Mouse (Mus musculus) intestine, postnatal 0 days (tissue): ENCODE results near the gene Hdac4. TPM values are rescaled to one million over a fixed set of nuclear protein-coding genes. Genes with fewer than 3 reads are reported as not detected.

ENCODE experiments used
- ATAC-seq: fragments of 200-750 bp; cut with Nextera tagmentation; 2 replicates; pipeline ENCODE4 v1.8.0; 2017; ENCODE audit warnings: mild to moderate bottlenecking, moderate TSS enrichment, moderate library complexity
- H3K27ac ChIP-seq: fragments of 300-500 bp; sonication (generic); 2 replicates; pipeline ENCODE4 v1.5.1; 2014; ENCODE audit warnings: mild to moderate bottlenecking, low read depth, low read length, moderate library complexity
- H3K27me3 ChIP-seq: fragments of 300-500 bp; sonication (generic); replicated peaks from 2 replicates; pipeline ENCODE4 v1.6.1; 2014; ENCODE audit warnings: low read length, mixed read lengths; ENCODE audit not compliant: control insufficient read depth, insufficient read depth
- H3K36me3 ChIP-seq: fragments of 300-500 bp; sonication (generic); 2 replicates; pipeline ENCODE4 v1.6.1; 2014; ENCODE audit warnings: mild to moderate bottlenecking, moderate library complexity; ENCODE audit not compliant: control insufficient read depth, insufficient read depth
- H3K4me1 ChIP-seq: fragments of 300-500 bp; sonication (generic); replicated peaks from 2 replicates; pipeline ENCODE4 v1.6.1; 2014; ENCODE audit warnings: antibody characterized with exemption, low read length, mixed read lengths; ENCODE audit not compliant: control insufficient read depth, insufficient read depth
- H3K4me2 ChIP-seq: fragments of 300-500 bp; sonication (generic); replicated peaks from 2 replicates; pipeline ENCODE4 v1.6.1; 2014; ENCODE audit warnings: low read depth, mild to moderate bottlenecking, moderate library complexity
- H3K4me3 ChIP-seq: fragments of 300-500 bp; sonication (generic); 2 replicates; pipeline ENCODE4 v1.5.1; 2014; ENCODE audit warnings: low read depth, low read length
- H3K9ac ChIP-seq: fragments of 300-500 bp; sonication (generic); 2 replicates; pipeline ENCODE4 v1.6.1; 2014; ENCODE audit warnings: mild to moderate bottlenecking, low read depth, low read length
- H3K9me3 ChIP-seq: fragments of 300-500 bp; sonication (generic); 2 replicates; pipeline ENCODE4 v1.6.1; 2016; ENCODE audit warnings: mixed run types; ENCODE audit not compliant: control insufficient read depth
- CTCF ChIP-seq: sonication (generic); IDR thresholded peaks from 2 replicates; pipeline ENCODE4 v1.5.1; 2016; ENCODE audit warnings: low read depth, mild to moderate bottlenecking, control low read depth, antibody characterized with exemption, moderate library complexity
- WGBS: fragments of 180-500 bp; shearing (Covaris S2); extraction: QIAGEN DNeasy Blood & Tissue Kit; methylation state at CpG from one replicate; pipeline ENCODE4 v1.1.7; 2014; 5-methylcytosine and 5-hydroxymethylcytosine counted together
- polyA plus RNA-seq: library from polyadenylated mRNA; unstranded; fragments of >200 nt; fragmentation: Nextera tagmentation; extraction: Ambion mirVana; gene quantifications from 2 replicates; pipeline ENCODE4 v1.2.1, GENCODE M21; 2015

Hdac4 gene
- polyA plus RNA-seq, 1 experiment from 2014 or later, result 6.7 TPM

DNA sequence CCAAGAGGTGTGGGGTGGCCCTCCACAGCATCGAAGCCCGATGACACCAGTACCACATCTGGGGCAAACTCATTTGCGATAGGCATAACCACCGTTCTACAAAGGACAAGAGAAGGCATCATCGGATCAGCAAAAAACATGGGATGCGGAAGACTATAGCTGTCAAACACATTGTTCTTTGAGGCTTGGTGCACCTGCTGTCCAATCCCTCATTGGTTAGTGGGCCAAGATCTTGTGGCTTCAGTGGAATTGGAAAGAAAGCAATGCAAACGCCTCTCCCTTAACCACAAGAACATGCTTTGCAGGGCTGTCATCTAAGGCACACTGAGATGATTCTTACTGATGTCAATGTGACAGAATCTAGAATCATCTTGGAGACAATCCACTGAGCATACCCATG lies 248.1 kb downstream of the Hdac4 start:
- Histone ChIP-seq H3K4me3 (no peak overlapping the region), H3K4me2 (no peak overlapping the region), H3K4me1 (no peaks in the 10 kb centered on the region), H3K36me3 (peaks cover 33% of the 10 kb centered on the region), H3K9ac (no peak overlapping the region), H3K27me3 (no peaks in the 10 kb centered on the region), H3K9me3 (no peaks in the 10 kb centered on the region), H3K27ac (no peak overlapping the region)
- ATAC-seq, result no peak
- TF ChIP-seq CTCF, result no peak
- 94% methylated on average over 7 of the region's 7 CpGs for whole genome bisulfite sequencing

DNA sequence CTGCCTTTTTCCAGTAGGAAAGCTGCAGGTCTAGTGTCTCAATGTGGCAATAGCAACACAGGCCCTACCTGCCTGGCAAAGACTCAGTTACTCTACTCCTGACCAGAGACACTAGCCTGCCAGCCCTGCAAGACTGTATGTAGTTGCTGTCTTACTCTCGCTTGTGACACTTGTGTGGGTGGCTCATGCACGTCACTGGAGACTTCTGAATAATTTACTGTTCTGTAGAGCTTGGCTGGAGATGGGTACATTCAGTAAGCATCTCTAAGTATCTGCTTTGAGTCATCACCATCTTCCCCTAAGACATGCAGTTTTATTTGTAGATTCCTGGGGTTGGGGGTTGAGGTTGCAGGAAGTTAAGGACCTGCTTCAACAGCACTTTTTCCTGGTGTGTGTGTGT lies 252.9 kb downstream of the Hdac4 start:
- Histone ChIP-seq H3K27ac (no peak overlapping the region), H3K9ac (no peak overlapping the region), H3K4me2 (no peak overlapping the region), H3K36me3 (peaks cover 35% of the 10 kb centered on the region), H3K9me3 (no peaks in the 10 kb centered on the region), H3K4me1 (no peaks in the 10 kb centered on the region), H3K27me3 (no peaks in the 10 kb centered on the region), H3K4me3 (no peak overlapping the region)
- TF ChIP-seq CTCF, result no peak
- WGBS, result 83% methylated on average over 2 of the region's 2 CpGs
- ATAC-seq, result no peak

DNA sequence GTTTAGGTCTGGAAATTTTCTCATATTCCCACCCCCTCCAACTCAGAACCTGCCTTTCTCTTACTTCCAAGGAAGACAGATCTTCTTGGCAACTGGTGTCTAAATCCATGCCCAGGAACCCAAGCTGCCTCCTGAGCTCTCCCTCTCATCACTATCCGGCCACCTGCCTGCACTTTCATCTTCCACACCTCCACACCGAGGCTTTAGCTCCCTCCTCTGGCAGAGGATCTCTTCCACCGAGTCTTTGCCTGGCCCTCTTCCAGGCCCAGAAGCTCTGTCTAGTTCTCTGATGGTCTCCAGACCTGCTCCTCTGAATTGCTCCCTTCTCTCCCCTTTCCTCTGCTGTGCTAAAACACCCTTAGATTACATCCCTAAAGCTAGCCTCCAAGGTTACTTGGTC lies 253.5 kb downstream of the Hdac4 start:
- peak; percentile 42 for TF ChIP-seq CTCF
- Histone ChIP-seq H3K27ac (no peak overlapping the region), H3K4me2 (no peak overlapping the region), H3K36me3 (peaks cover 39% of the 10 kb centered on the region), H3K27me3 (no peaks in the 10 kb centered on the region), H3K4me3 (no peak overlapping the region), H3K9ac (no peak overlapping the region), H3K9me3 (no peaks in the 10 kb centered on the region), H3K4me1 (no peaks in the 10 kb centered on the region)
- 48% methylated on average over 3 of the region's 3 CpGs for WGBS
- ATAC-seq, result no peak

DNA sequence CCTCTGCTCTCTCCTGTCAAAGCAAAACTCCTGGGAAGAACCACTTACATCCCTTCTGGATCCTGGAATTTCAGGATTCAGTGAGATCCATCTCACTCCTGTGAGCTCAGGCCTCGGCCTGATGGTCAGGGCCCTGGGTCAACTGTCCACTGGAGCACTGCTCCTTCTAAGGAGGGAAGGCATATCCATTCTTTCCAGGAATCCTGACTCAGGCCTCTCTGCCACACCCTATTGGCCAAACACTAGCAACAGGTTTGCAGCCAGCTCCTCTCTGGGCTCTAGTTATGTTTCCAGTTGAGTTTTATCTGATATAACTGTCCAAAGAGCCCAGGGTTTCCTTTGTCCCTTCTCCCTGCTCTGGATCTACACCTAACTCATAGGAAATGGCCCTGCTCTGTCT lies 254.4 kb downstream of the Hdac4 start:
- Histone ChIP-seq H3K27me3 (no peaks in the 10 kb centered on the region), H3K9me3 (no peaks in the 10 kb centered on the region), H3K27ac (no peak overlapping the region), H3K4me3 (no peak overlapping the region), H3K4me2 (no peak overlapping the region), H3K9ac (no peak overlapping the region), H3K36me3 (peaks cover 30% of the 10 kb centered on the region), H3K4me1 (no peaks in the 10 kb centered on the region)
- no peak for TF ChIP-seq CTCF
- no peak for ATAC-seq
- 94% methylated on average over 1 of the region's 1 CpGs for WGBS

DNA sequence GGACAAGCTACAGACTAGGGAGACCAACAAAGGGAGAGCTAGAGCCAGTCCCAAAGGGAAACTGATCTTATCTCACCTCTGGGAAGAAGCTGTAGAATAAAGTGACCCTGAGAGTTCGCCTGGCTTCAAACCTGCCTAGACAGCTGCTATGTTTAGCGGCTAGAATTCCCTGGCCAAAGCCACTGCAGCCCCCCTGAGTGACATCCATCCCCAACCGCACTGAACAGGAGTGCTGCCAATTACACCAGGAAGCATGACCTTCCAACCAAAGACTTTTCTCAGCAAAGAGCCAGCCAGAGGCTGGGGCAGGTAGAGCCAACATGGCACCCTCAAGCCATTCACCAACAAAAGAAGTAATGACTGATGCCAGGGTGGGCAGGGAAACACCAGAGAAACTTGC lies 260.3 kb downstream of the Hdac4 start:
- H3K4me2 ChIP-seq, result no peak overlapping the region
- 87% methylated on average over 3 of the region's 3 CpGs for WGBS
- no peaks in the 10 kb centered on the region for H3K9me3 ChIP-seq
- no peak overlapping the region for H3K4me3 ChIP-seq
- TF ChIP-seq CTCF, result no peak
- H3K36me3 ChIP-seq, result peaks cover 31% of the 10 kb centered on the region; the same call in 1 of the 2 replicates
- H3K27ac ChIP-seq, result no peak overlapping the region
- no peak for ATAC-seq
- H3K27me3 ChIP-seq, result no peaks in the 10 kb centered on the region
- H3K9ac ChIP-seq, result no peak overlapping the region
- H3K4me1 ChIP-seq, result no peaks in the 10 kb centered on the region

DNA sequence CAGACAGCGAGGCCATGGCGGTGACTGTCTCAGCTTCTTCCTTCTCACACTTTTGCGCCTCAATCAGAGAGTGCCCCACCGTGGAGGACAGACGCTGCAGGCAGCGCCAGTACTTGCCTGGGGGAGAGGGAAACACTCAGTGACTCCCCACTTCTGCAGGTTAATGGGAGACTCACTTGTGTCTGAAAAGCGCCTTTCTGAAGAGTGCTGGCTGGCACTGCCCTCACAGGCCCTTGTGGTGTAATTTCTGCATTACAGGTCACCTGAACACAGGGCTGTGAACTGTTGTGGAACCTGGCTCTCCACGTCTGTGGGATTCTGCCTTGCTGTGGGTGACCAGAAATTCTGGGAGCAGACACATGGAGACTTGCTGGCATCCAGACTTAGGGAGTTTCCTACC lies 261.8 kb downstream of the Hdac4 start:
- ATAC-seq, result no peak
- TF ChIP-seq CTCF, result no peak
- no peak overlapping the region for H3K9ac ChIP-seq
- no peak overlapping the region for H3K4me3 ChIP-seq
- no peaks in the 10 kb centered on the region for H3K27me3 ChIP-seq
- H3K9me3 ChIP-seq, result no peaks in the 10 kb centered on the region
- 91% methylated on average over 8 of the region's 8 CpGs for WGBS
- no peaks in the 10 kb centered on the region for H3K4me1 ChIP-seq
- no peak overlapping the region for H3K27ac ChIP-seq
- peaks cover 27% of the 10 kb centered on the region; the same call in 1 of the 2 replicates for H3K36me3 ChIP-seq
- no peak overlapping the region for H3K4me2 ChIP-seq

DNA sequence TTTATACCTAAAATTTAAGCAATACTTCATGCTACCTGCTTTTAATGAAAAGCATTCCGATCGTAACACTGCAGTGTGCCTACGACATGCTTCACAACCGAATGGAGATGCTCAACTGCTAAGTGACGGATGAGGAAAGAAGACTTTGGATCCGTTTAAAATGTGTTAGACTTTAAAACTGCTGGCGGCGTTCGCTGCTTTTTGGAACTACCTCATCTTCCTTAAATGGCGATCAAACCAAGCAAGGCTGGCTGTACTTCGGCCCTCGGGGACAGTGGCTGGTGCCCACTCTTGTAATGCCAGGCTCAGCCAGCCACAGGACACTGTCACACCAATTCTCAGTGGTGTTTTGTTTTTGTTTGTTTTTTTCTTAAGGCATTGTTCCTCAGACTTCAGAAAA lies 263.3 kb downstream of the Hdac4 start:
- no peak overlapping the region for H3K9ac ChIP-seq
- peaks cover 20% of the 10 kb centered on the region; the same call in 1 of the 2 replicates for H3K36me3 ChIP-seq
- H3K27ac ChIP-seq, result no peak overlapping the region
- TF ChIP-seq CTCF, result no peak
- no peaks in the 10 kb centered on the region for H3K27me3 ChIP-seq
- 95% methylated on average over 12 of the region's 12 CpGs for WGBS
- no peak overlapping the region for H3K4me2 ChIP-seq
- H3K4me1 ChIP-seq, result no peaks in the 10 kb centered on the region
- ATAC-seq, result no peak
- H3K9me3 ChIP-seq, result no peaks in the 10 kb centered on the region
- no peak overlapping the region for H3K4me3 ChIP-seq
